In the genomic region with DNA sequence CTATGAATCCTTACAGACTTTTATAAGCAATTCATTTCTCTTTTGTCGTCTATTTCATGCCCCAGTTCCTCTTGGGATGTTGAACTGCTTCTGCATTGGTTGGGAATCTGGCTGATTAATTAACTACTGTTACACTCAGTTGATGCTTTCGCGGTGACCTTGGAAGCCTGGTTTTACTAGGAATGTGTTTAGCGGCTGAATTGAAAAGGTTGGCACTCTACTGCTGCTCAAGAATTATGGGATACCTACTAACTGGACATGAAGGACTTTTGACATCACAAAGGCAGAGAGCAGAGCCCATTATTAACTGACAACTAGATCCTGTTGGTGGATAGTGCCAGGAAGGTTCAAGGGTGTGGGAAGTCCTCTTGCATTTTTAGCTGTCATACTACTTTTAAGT, we compare ENCODE assay signal across 18 mouse cellular contexts.
"Had no signal": no experiment of that assay in that cellular context is flagged by ENCODE, and none has a peak within 500 bp of the region (broad histone marks: within the 10 kb centered on the region; RNA-seq: fewer than 3 reads in every experiment).

No protein-coding gene starts in this region.

- H3K27me3 ChIP-seq: liver, embryonic 13.5 days; liver, embryonic 15.5 days; midbrain, embryonic 13.5 days; midbrain, embryonic 15.5 days; neural tube, embryonic 13.5 days; neural tube, embryonic 15.5 days had no signal

- H3K36me3 ChIP-seq: liver, embryonic 13.5 days; liver, embryonic 15.5 days; midbrain, embryonic 13.5 days; midbrain, embryonic 15.5 days; neural tube, embryonic 13.5 days; neural tube, embryonic 15.5 days had no signal

- DNase-seq: liver, embryonic 13.5 days; liver, postnatal 0 days; lung, embryonic 14.5 days; lung, postnatal 10 days; lung, postnatal 4 days; right cerebral cortex, adult 18-20 months; right cerebral cortex, postnatal 25 days; right cerebral cortex, postnatal 4 days; spleen, adult 18-20 months; thymus, adult 18-20 months; thymus, postnatal 14 days; thymus, postnatal 36 days had no signal

- H3K4me3 ChIP-seq: liver, embryonic 13.5 days; liver, embryonic 15.5 days; midbrain, embryonic 13.5 days; midbrain, embryonic 15.5 days; myocyte; neural tube, embryonic 13.5 days; neural tube, embryonic 15.5 days had no signal

- H3K27ac ChIP-seq: liver, embryonic 13.5 days; liver, embryonic 15.5 days; midbrain, embryonic 13.5 days; midbrain, embryonic 15.5 days; neural tube, embryonic 13.5 days; neural tube, embryonic 15.5 days had no signal

- H3K4me1 ChIP-seq: liver, embryonic 13.5 days; liver, embryonic 15.5 days; midbrain, embryonic 13.5 days; midbrain, embryonic 15.5 days; neural tube, embryonic 13.5 days; neural tube, embryonic 15.5 days had no signal

- ATAC-seq: liver, postnatal 0 days; midbrain, embryonic 13.5 days; midbrain, embryonic 15.5 days had no signal
